Mouse (Mus musculus): Measurements from ENCODE around the gene Phgdh. TPM values are rescaled to one million over a fixed set of nuclear protein-coding genes. Genes with fewer than 3 reads are reported as not detected.

The Phgdh gene
- polyA plus RNA-seq, 1 experiment from 2014 or later = 119 TPM

DNA sequence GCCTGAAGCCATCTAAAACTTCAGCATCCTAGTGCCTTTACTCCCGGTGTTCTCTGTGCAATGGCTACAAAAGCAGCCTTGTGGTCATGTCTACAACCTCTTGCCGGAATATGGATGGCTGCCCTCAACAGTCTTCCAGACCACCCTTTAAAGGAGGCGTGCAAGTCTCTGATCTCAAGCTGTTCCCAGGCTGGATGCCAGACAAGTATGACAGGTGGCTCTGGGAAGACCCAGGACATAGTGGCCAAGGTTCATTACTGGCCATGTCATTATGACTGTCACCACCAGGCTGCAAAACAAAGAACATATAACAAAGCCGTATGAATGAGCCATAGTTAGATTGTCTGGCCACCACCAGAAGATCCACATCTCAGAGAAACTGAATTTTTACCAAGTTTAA is 38.5 kb upstream of the Phgdh start:
- Histone ChIP-seq H3K4me2 (no peak overlapping the region), H3K4me1 (ENCODE audit: control insufficient read depth, insufficient read depth, low read length) (peaks cover 12% of the 10 kb centered on the region), H3K4me3 (ENCODE audit: low read depth, low read length) (no peak overlapping the region), H3K27me3 (ENCODE audit: control insufficient read depth, insufficient read depth, low read length) (no peaks in the 10 kb centered on the region), H3K9me3 (replicated peaks; ENCODE audit: control insufficient read depth, low read length) (no peaks in the 10 kb centered on the region), H3K27ac (ENCODE audit: low read depth, low read length) (no peak overlapping the region), H3K36me3 (ENCODE audit: control insufficient read depth, insufficient read depth, low read length) (no peaks in the 10 kb centered on the region), H3K9ac (ENCODE audit: low read depth, low read length) (no peak overlapping the region)
- WGBS (ENCODE audit: insufficient replicate concordance) = 84% methylated on average over 4 of the region's 4 CpGs
- no peak for ATAC-seq (replicated peaks; ENCODE audit: insufficient number of reproducible peaks, low FRiP score, low TSS enrichment)

DNA sequence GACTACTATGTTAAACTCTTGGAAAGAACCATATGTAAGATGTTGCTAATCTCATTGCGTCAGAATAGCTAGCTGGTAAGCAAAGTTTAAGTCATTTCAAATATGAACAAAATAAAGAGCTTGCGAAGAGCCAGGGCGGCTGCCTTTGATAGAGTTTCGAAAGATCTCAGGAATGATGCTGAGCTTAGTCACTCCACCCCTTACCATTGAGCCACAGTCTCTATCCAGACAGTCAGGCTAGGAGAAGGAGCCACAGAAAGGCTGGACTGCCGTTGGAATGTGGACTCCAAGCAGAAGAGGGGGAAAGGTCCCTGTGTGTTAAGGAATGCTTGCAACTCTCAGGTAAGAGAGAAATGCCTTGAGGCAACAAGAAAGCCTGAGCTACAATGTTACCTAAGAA is 35.2 kb upstream of the Phgdh start:
- no peak overlapping the region for H3K9ac ChIP-seq (ENCODE audit: low read depth, low read length)
- no peak overlapping the region for H3K27ac ChIP-seq (ENCODE audit: low read depth, low read length)
- H3K4me2 ChIP-seq = no peak overlapping the region
- no peak for ATAC-seq (replicated peaks; ENCODE audit: insufficient number of reproducible peaks, low FRiP score, low TSS enrichment)
- no peaks in the 10 kb centered on the region for H3K9me3 ChIP-seq (replicated peaks; ENCODE audit: control insufficient read depth, low read length)
- H3K27me3 ChIP-seq (ENCODE audit: control insufficient read depth, insufficient read depth, low read length) = no peaks in the 10 kb centered on the region
- H3K4me1 ChIP-seq (ENCODE audit: control insufficient read depth, insufficient read depth, low read length) = peaks cover 12% of the 10 kb centered on the region
- H3K36me3 ChIP-seq (ENCODE audit: control insufficient read depth, insufficient read depth, low read length) = no peaks in the 10 kb centered on the region
- no peak overlapping the region for H3K4me3 ChIP-seq (ENCODE audit: low read depth, low read length)
- 78% methylated on average over 5 of the region's 5 CpGs for WGBS (ENCODE audit: insufficient replicate concordance)

DNA sequence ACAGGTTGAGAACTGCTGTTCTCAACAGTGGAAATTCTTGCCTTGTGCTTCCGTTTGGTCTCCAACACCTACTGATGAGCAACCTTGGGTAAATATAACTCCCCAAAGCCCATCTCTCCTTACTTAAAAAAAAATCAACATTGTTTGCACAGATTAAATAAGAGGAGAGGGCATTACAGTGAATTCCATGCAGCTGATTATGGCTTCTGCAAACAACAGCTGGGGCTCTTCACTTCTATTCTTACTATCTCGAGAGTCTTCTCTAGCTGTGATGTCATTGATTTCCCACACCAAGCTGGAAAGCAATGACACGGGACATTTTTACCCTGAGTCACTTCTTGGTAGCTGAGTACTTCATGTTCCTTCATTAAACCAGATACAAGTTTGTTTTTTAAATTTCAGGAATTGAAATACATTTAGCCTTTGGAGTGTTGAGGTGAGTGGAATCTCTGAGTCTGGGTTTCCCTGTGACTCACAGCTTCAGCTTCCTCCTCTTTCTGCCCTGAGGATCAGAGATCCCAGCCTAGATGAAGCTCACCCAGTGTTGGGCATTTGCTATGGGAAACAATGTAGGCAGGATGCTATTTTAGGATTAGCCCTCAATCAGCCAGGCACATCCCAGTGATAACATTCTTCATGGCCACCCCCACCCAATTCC is 34.4 kb upstream of the Phgdh start:
- no peak for ATAC-seq (replicated peaks; ENCODE audit: insufficient number of reproducible peaks, low FRiP score, low TSS enrichment)
- Histone ChIP-seq H3K9me3 (replicated peaks; ENCODE audit: control insufficient read depth, low read length) (no peaks in the 10 kb centered on the region), H3K36me3 (ENCODE audit: control insufficient read depth, insufficient read depth, low read length) (no peaks in the 10 kb centered on the region), H3K27me3 (ENCODE audit: control insufficient read depth, insufficient read depth, low read length) (no peaks in the 10 kb centered on the region), H3K9ac (ENCODE audit: low read depth, low read length) (no peak overlapping the region), H3K27ac (ENCODE audit: low read depth, low read length) (no peak overlapping the region; the same call in 1 of the 2 replicates), H3K4me1 (ENCODE audit: control insufficient read depth, insufficient read depth, low read length) (peaks cover 12% of the 10 kb centered on the region), H3K4me3 (ENCODE audit: low read depth, low read length) (no peak overlapping the region), H3K4me2 (no peak overlapping the region)
- 26% methylated on average over 3 of the region's 3 CpGs for WGBS (ENCODE audit: insufficient replicate concordance)

DNA sequence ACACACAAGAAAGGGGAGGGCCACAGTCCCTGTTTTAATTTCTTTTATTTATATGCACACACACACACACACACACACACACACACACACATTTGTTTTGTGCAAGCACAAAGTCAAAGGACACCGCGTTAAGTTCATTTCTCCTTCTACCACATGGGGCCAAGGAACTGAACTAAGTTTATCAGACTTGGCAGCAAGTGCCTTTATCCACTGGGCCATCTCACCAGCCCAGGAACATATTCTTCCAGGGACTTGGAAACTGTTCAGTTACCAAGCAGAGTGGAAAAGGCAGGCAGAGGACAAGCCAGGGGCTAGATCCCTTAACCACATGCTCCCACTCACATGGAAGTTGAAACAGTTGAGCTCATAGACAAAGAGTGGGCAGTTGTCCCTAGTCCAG is 29.0 kb upstream of the Phgdh start:
- no peak overlapping the region for H3K4me3 ChIP-seq (ENCODE audit: low read depth, low read length)
- 88% methylated on average over 2 of the region's 2 CpGs for WGBS (ENCODE audit: insufficient replicate concordance)
- H3K9ac ChIP-seq (ENCODE audit: low read depth, low read length) = no peak overlapping the region
- H3K27ac ChIP-seq (ENCODE audit: low read depth, low read length) = no peak overlapping the region
- no peak for ATAC-seq (replicated peaks; ENCODE audit: insufficient number of reproducible peaks, low FRiP score, low TSS enrichment)
- no peaks in the 10 kb centered on the region for H3K27me3 ChIP-seq (ENCODE audit: control insufficient read depth, insufficient read depth, low read length)
- H3K4me1 ChIP-seq (ENCODE audit: control insufficient read depth, insufficient read depth, low read length) = peaks cover under 1% of the 10 kb centered on the region
- H3K9me3 ChIP-seq (replicated peaks; ENCODE audit: control insufficient read depth, low read length) = no peaks in the 10 kb centered on the region
- H3K36me3 ChIP-seq (ENCODE audit: control insufficient read depth, insufficient read depth, low read length) = no peaks in the 10 kb centered on the region
- no peak overlapping the region for H3K4me2 ChIP-seq

GRCm38 (mm10) chr3:98368283-98368682 is 28.5 kb upstream of the Phgdh start:
- WGBS (ENCODE audit: insufficient replicate concordance) = 60% methylated on average over 4 of the region's 4 CpGs
- no peaks in the 10 kb centered on the region for H3K27me3 ChIP-seq (ENCODE audit: control insufficient read depth, insufficient read depth, low read length)
- ATAC-seq (replicated peaks; ENCODE audit: insufficient number of reproducible peaks, low FRiP score, low TSS enrichment) = no peak

GRCm38 (mm10) chr3:98366823-98367222 is 27.0 kb upstream of the Phgdh start:
- Histone ChIP-seq H3K36me3 (ENCODE audit: control insufficient read depth, insufficient read depth, low read length) (no peaks in the 10 kb centered on the region), H3K27me3 (ENCODE audit: control insufficient read depth, insufficient read depth, low read length) (no peaks in the 10 kb centered on the region), H3K9ac (ENCODE audit: low read depth, low read length) (no peak overlapping the region), H3K9me3 (replicated peaks; ENCODE audit: control insufficient read depth, low read length) (no peaks in the 10 kb centered on the region), H3K4me2 (no peak overlapping the region), H3K4me1 (ENCODE audit: control insufficient read depth, insufficient read depth, low read length) (no peaks in the 10 kb centered on the region), H3K4me3 (ENCODE audit: low read depth, low read length) (no peak overlapping the region), H3K27ac (ENCODE audit: low read depth, low read length) (no peak overlapping the region)
- no peak for ATAC-seq (replicated peaks; ENCODE audit: insufficient number of reproducible peaks, low FRiP score, low TSS enrichment)
- WGBS (ENCODE audit: insufficient replicate concordance) = 76% methylated on average over 4 of the region's 4 CpGs

More at GRCm38 (mm10) chr3:98368283-98368682, 28.5 kb upstream of the Phgdh start:
- Histone ChIP-seq H3K9me3 (replicated peaks; ENCODE audit: control insufficient read depth, low read length) (no peaks in the 10 kb centered on the region), H3K36me3 (ENCODE audit: control insufficient read depth, insufficient read depth, low read length) (no peaks in the 10 kb centered on the region), H3K9ac (ENCODE audit: low read depth, low read length) (no peak overlapping the region), H3K4me3 (ENCODE audit: low read depth, low read length) (no peak overlapping the region), H3K4me2 (no peak overlapping the region), H3K4me1 (ENCODE audit: control insufficient read depth, insufficient read depth, low read length) (no peaks in the 10 kb centered on the region), H3K27ac (ENCODE audit: low read depth, low read length) (no peak overlapping the region)

- no peak overlapping the region for H3K27ac ChIP-seq (ENCODE audit: low read depth, low read length)
- no peak for ATAC-seq (replicated peaks; ENCODE audit: insufficient number of reproducible peaks, low FRiP score, low TSS enrichment)
- no peak overlapping the region for H3K4me3 ChIP-seq (ENCODE audit: low read depth, low read length)
- no peaks in the 10 kb centered on the region for H3K9me3 ChIP-seq (replicated peaks; ENCODE audit: control insufficient read depth, low read length)
- no peaks in the 10 kb centered on the region for H3K4me1 ChIP-seq (ENCODE audit: control insufficient read depth, insufficient read depth, low read length)
- no peaks in the 10 kb centered on the region for H3K27me3 ChIP-seq (ENCODE audit: control insufficient read depth, insufficient read depth, low read length)
- no peak overlapping the region for H3K9ac ChIP-seq (ENCODE audit: low read depth, low read length)
- H3K36me3 ChIP-seq (ENCODE audit: control insufficient read depth, insufficient read depth, low read length) = no peaks in the 10 kb centered on the region
- 66% methylated on average over 3 of the region's 3 CpGs for WGBS (ENCODE audit: insufficient replicate concordance)
- H3K4me2 ChIP-seq = no peak overlapping the region
Measured at GRCm38 (mm10) chr3:98366086-98366485, 26.3 kb upstream of the Phgdh start.

DNA sequence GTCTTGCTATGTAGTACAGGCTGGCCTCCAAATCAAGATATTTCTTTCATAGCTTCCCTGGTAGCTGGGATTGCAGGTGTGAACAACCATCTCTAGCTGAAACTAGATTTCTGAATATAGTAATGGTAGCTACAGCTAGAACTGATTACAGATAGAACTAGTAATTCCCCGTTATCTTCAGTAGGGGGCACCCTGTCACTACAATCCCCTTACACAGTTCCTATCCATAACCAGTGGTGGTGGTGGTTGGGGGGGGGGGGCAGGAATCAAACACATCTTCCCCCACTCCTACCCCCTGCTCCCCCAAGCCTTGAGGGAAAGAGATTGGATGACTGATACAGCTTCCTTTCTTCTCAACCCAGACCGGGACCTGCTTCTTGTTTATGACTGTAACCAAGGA is 23.0 kb upstream of the Phgdh start:
- ATAC-seq (replicated peaks; ENCODE audit: insufficient number of reproducible peaks, low FRiP score, low TSS enrichment) = no peak
- Histone ChIP-seq H3K4me2 (no peak overlapping the region), H3K4me3 (ENCODE audit: low read depth, low read length) (no peak overlapping the region), H3K4me1 (ENCODE audit: control insufficient read depth, insufficient read depth, low read length) (no peaks in the 10 kb centered on the region), H3K36me3 (ENCODE audit: control insufficient read depth, insufficient read depth, low read length) (no peaks in the 10 kb centered on the region), H3K27me3 (ENCODE audit: control insufficient read depth, insufficient read depth, low read length) (no peaks in the 10 kb centered on the region), H3K9me3 (replicated peaks; ENCODE audit: control insufficient read depth, low read length) (no peaks in the 10 kb centered on the region), H3K27ac (ENCODE audit: low read depth, low read length) (no peak overlapping the region), H3K9ac (ENCODE audit: low read depth, low read length) (no peak overlapping the region)
- WGBS (ENCODE audit: insufficient replicate concordance) = 33% methylated on average over 2 of the region's 2 CpGs

- Histone ChIP-seq H3K4me3 (ENCODE audit: low read depth, low read length) (no peak overlapping the region), H3K4me1 (ENCODE audit: control insufficient read depth, insufficient read depth, low read length) (no peaks in the 10 kb centered on the region), H3K36me3 (ENCODE audit: control insufficient read depth, insufficient read depth, low read length) (no peaks in the 10 kb centered on the region), H3K27ac (ENCODE audit: low read depth, low read length) (no peak overlapping the region), H3K9ac (ENCODE audit: low read depth, low read length) (no peak overlapping the region), H3K27me3 (ENCODE audit: control insufficient read depth, insufficient read depth, low read length) (no peaks in the 10 kb centered on the region), H3K4me2 (no peak overlapping the region), H3K9me3 (replicated peaks; ENCODE audit: control insufficient read depth, low read length) (no peaks in the 10 kb centered on the region)
- WGBS (ENCODE audit: insufficient replicate concordance) = 47% methylated on average over 3 of the region's 3 CpGs
- no peak for ATAC-seq (replicated peaks; ENCODE audit: insufficient number of reproducible peaks, low FRiP score, low TSS enrichment)
Measured at GRCm38 (mm10) chr3:98356632-98357370, 17.0 kb upstream of the Phgdh start.

All from heart, embryonic 11.5 days (tissue).